Comparison of ENCODE assay signal across 11 mouse cellular contexts in the genomic region with DNA sequence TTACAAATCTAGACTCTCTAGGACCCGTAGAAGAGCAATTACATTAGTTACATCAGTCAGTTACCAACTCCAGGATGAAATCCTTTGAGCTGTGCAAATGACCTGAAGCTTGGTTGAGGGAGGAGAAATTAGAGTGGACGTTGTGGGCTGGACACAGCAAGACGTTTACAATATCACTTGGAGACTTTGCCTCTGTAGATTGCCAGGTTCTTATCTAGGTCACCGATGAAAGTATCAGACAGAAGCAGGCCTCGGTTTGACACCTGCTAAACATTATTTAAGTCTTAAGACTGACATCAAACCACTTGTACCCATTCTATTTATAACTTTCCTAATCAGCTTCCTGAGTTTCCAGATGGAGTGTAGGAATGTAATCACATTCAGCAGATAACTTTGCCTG.
"Had no signal": no experiment of that assay in that cellular context is flagged by ENCODE, and none has a peak within 500 bp of the region (broad histone marks: within the 10 kb centered on the region; RNA-seq: fewer than 3 reads in every experiment).

No protein-coding gene starts in this region.

- ATAC-seq: midbrain, embryonic 13.5 days had no signal

- H3K36me3 ChIP-seq: limb, embryonic 13.5 days; midbrain, embryonic 13.5 days; neural tube, embryonic 15.5 days had no signal

- DNase-seq: kidney, postnatal 14 days; left cerebral cortex, postnatal 4 days; lung, adult 18-20 months; right cerebral cortex, adult 18-20 months; right cerebral cortex, postnatal 25 days; thymus, postnatal 4 days had no signal

- H3K9me3 ChIP-seq: limb, embryonic 13.5 days; midbrain, embryonic 13.5 days; neural tube, embryonic 15.5 days had no signal

- H3K9ac ChIP-seq: limb, embryonic 13.5 days; liver, embryonic 14.5 days; midbrain, embryonic 13.5 days; neural tube, embryonic 15.5 days had no signal

- H3K4me2 ChIP-seq: limb, embryonic 13.5 days; midbrain, embryonic 13.5 days; neural tube, embryonic 15.5 days had no signal

- H3K4me3 ChIP-seq: limb, embryonic 13.5 days; midbrain, embryonic 13.5 days; neural tube, embryonic 15.5 days had no signal

- H3K27me3 ChIP-seq: midbrain, embryonic 13.5 days; neural tube, embryonic 15.5 days had no signal

- H3K4me1 ChIP-seq: midbrain, embryonic 13.5 days had no signal

- H3K27ac ChIP-seq: limb, embryonic 13.5 days; liver, embryonic 14.5 days; midbrain, embryonic 13.5 days; neural tube, embryonic 15.5 days; stomach, postnatal 0 days had no signal
